Mouse (Mus musculus): ENCODE data around the gene G6pc3. TPM values are rescaled to one million over a fixed set of nuclear protein-coding genes. Genes with fewer than 3 reads are reported as not detected.

G6pc3 gene
- polyA plus RNA-seq, 1 experiment from 2014 or later = 26.2 TPM

- under 1% methylated on average over 58 of the region's 70 CpGs for WGBS
- Histone ChIP-seq H3K4me2 (ENCODE audit: low read length) (peak within 1 kb of the TSS; percentile 90), H3K4me1 (replicated peaks; ENCODE audit: control insufficient read depth, insufficient read depth, low read length) (peaks cover 18% of the 10 kb centered on the region), H3K9ac (replicated peaks; ENCODE audit: low read depth, low read length) (peak within 1 kb of the TSS; percentile 88), H3K27me3 (replicated peaks; ENCODE audit: control insufficient read depth, insufficient read depth, low read length) (no peaks in the 10 kb centered on the region), H3K9me3 (ENCODE audit: control insufficient read depth, low read length) (no peaks in the 10 kb centered on the region), H3K27ac (ENCODE audit: low read length) (peak within 1 kb of the TSS; percentile 95), H3K4me3 (replicated peaks; ENCODE audit: low read length) (peak within 1 kb of the TSS; percentile 63), H3K36me3 (ENCODE audit: control insufficient read depth, insufficient read depth) (peaks cover 5% of the 10 kb centered on the region)
- ATAC-seq = peak; percentile 87
These were observed 4.5 kb upstream of the G6pc3 start, which contains the start of gene Lsm12 for GRCm38 (mm10) chr11:102184646-102185495. TSS of gene Lsm12 (minus strand) at chr11:102185296.

- no peak overlapping the region; the same call in 1 of the 2 replicates for H3K4me3 ChIP-seq (replicated peaks; ENCODE audit: low read length)
- WGBS = 53% methylated on average over 3 of the region's 3 CpGs
- no peak for ATAC-seq
These were observed 3.7 kb upstream of the G6pc3 start for GRCm38 (mm10) chr11:102185677-102186076.

GRCm38 (mm10) chr11:102186235-102186634 lies 3.2 kb upstream of the G6pc3 start:
- Histone ChIP-seq H3K4me1 (replicated peaks; ENCODE audit: control insufficient read depth, insufficient read depth, low read length) (peaks cover 28% of the 10 kb centered on the region), H3K4me2 (ENCODE audit: low read length) (no peak overlapping the region), H3K27ac (ENCODE audit: low read length) (no peak overlapping the region), H3K4me3 (replicated peaks; ENCODE audit: low read length) (no peak overlapping the region), H3K9ac (replicated peaks; ENCODE audit: low read depth, low read length) (no peak overlapping the region), H3K36me3 (ENCODE audit: control insufficient read depth, insufficient read depth) (peaks cover 3% of the 10 kb centered on the region; the same call in 1 of the 2 replicates), H3K27me3 (replicated peaks; ENCODE audit: control insufficient read depth, insufficient read depth, low read length) (no peaks in the 10 kb centered on the region), H3K9me3 (ENCODE audit: control insufficient read depth, low read length) (no peaks in the 10 kb centered on the region)
- no peak for ATAC-seq
- WGBS = 73% methylated on average over 1 of the region's 1 CpGs

More at GRCm38 (mm10) chr11:102185677-102186076, 3.7 kb upstream of the G6pc3 start:
- Histone ChIP-seq H3K27me3 (replicated peaks; ENCODE audit: control insufficient read depth, insufficient read depth, low read length) (no peaks in the 10 kb centered on the region), H3K4me1 (replicated peaks; ENCODE audit: control insufficient read depth, insufficient read depth, low read length) (peaks cover 26% of the 10 kb centered on the region), H3K36me3 (ENCODE audit: control insufficient read depth, insufficient read depth) (peaks cover 3% of the 10 kb centered on the region), H3K4me2 (ENCODE audit: low read length) (peak overlapping the region; percentile 90), H3K27ac (ENCODE audit: low read length) (peak overlapping the region; percentile 95), H3K9ac (replicated peaks; ENCODE audit: low read depth, low read length) (no peak overlapping the region; the same call in 1 of the 2 replicates), H3K9me3 (ENCODE audit: control insufficient read depth, low read length) (no peaks in the 10 kb centered on the region)

DNA sequence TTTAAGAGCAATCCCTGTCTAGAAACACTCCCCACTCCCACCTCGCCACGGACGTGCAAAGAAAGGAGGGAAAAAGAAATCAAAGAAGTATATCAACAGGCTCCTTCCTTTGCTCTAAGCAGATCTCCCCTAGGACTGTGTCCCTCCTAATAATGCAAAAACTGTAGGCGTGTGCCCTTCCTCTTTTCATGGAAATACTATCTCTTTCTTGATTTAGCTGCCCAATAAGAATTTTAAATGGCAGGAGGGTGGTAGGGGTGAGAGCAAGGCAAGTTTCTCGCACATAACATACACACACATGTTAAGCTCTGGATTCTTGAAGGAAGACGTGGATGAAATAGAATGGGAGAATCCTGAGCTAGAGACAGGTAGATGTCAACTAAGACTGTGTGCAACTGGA lies 440 bp upstream of the G6pc3 start:
- H3K4me2 ChIP-seq (ENCODE audit: low read length) = peak overlapping the region; percentile 89
- peaks cover 1% of the 10 kb centered on the region for H3K36me3 ChIP-seq (ENCODE audit: control insufficient read depth, insufficient read depth)
- H3K9me3 ChIP-seq (ENCODE audit: control insufficient read depth, low read length) = no peaks in the 10 kb centered on the region
- no peak for ATAC-seq
- peak overlapping the region; percentile 55 for H3K4me3 ChIP-seq (replicated peaks; ENCODE audit: low read length)
- H3K27ac ChIP-seq (ENCODE audit: low read length) = peak overlapping the region; percentile 24; the same call in 1 of the 2 replicates
- peaks cover 20% of the 10 kb centered on the region for H3K4me1 ChIP-seq (replicated peaks; ENCODE audit: control insufficient read depth, insufficient read depth, low read length)
- no peaks in the 10 kb centered on the region for H3K27me3 ChIP-seq (replicated peaks; ENCODE audit: control insufficient read depth, insufficient read depth, low read length)
- WGBS = 73% methylated on average over 6 of the region's 6 CpGs
- peak overlapping the region; percentile 73 for H3K9ac ChIP-seq (replicated peaks; ENCODE audit: low read depth, low read length)

- no peak overlapping the region for H3K4me2 ChIP-seq (ENCODE audit: low read length)
- 61% methylated on average over 4 of the region's 4 CpGs for whole genome bisulfite sequencing
- peak overlapping the region; percentile 26; the same call in 1 of the 2 replicates for H3K9ac ChIP-seq (replicated peaks; ENCODE audit: low read depth, low read length)
- H3K4me1 ChIP-seq (replicated peaks; ENCODE audit: control insufficient read depth, insufficient read depth, low read length) = peaks cover 15% of the 10 kb centered on the region
- no peaks in the 10 kb centered on the region for H3K27me3 ChIP-seq (replicated peaks; ENCODE audit: control insufficient read depth, insufficient read depth, low read length)
- no peak for ATAC-seq
- no peaks in the 10 kb centered on the region for H3K9me3 ChIP-seq (ENCODE audit: control insufficient read depth, low read length)
- no peak overlapping the region for H3K27ac ChIP-seq (ENCODE audit: low read length)
- no peak overlapping the region for H3K4me3 ChIP-seq (replicated peaks; ENCODE audit: low read length)
- peaks cover 13% of the 10 kb centered on the region for H3K36me3 ChIP-seq (ENCODE audit: control insufficient read depth, insufficient read depth)
These were observed 1.4 kb downstream of the G6pc3 start for GRCm38 (mm10) chr11:102190848-102191247.

- H3K4me2 ChIP-seq (ENCODE audit: low read length) = no peak overlapping the region
- H3K36me3 ChIP-seq (ENCODE audit: control insufficient read depth, insufficient read depth) = peaks cover 29% of the 10 kb centered on the region
- ATAC-seq = no peak
- WGBS = 84% methylated on average over 9 of the region's 9 CpGs
- H3K4me1 ChIP-seq (replicated peaks; ENCODE audit: control insufficient read depth, insufficient read depth, low read length) = peaks cover 15% of the 10 kb centered on the region
- no peak overlapping the region for H3K9ac ChIP-seq (replicated peaks; ENCODE audit: low read depth, low read length)
- H3K4me3 ChIP-seq (replicated peaks; ENCODE audit: low read length) = no peak overlapping the region
- no peaks in the 10 kb centered on the region for H3K9me3 ChIP-seq (ENCODE audit: control insufficient read depth, low read length)
- H3K27ac ChIP-seq (ENCODE audit: low read length) = no peak overlapping the region
- H3K27me3 ChIP-seq (replicated peaks; ENCODE audit: control insufficient read depth, insufficient read depth, low read length) = no peaks in the 10 kb centered on the region
These were observed 4.4 kb downstream of the G6pc3 start for GRCm38 (mm10) chr11:102193657-102194440.

DNA sequence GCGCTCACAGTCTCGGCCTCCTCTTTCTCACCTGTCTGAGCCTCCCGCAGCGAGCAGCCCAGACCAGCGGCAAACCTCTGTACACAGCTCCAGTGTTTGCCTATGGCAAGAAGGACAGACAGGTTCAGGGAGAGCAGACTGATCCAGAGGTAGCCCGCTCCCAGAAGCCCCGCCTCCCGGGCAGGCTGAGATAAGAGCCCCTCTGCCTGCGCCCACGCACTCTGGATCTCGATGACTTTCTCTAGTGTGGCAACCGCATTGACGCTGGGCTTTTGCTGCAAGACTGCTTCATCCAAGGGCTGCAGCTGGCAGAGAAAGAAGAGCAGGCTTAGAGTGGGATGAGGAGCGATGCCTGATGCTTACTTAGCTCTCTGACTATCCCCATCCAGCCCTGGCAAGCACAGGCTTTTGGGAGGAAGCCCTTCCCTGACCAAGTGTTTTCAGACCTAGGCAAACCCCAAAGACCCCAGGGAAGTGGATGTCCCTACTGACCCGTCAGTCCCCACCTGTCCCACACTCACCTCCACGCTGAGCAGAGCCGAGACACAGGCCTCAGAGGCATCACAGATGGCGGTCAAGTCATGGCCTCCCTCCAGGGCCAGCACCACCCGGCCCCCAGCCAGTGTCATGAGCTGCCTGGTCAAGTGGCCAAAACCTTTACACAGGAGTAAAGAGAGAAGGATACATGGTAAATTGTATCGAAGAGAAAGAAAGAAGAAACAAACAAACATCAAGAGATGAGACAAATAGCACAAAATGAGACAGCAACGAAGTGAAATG lies 6.8 kb downstream of the G6pc3 start:
- Histone ChIP-seq H3K4me2 (ENCODE audit: low read length) (no peak overlapping the region), H3K9me3 (ENCODE audit: control insufficient read depth, low read length) (no peaks in the 10 kb centered on the region), H3K4me1 (replicated peaks; ENCODE audit: control insufficient read depth, insufficient read depth, low read length) (no peaks in the 10 kb centered on the region), H3K4me3 (replicated peaks; ENCODE audit: low read length) (no peak overlapping the region), H3K36me3 (ENCODE audit: control insufficient read depth, insufficient read depth) (peaks cover 37% of the 10 kb centered on the region), H3K9ac (replicated peaks; ENCODE audit: low read depth, low read length) (no peak overlapping the region), H3K27me3 (replicated peaks; ENCODE audit: control insufficient read depth, insufficient read depth, low read length) (no peaks in the 10 kb centered on the region), H3K27ac (ENCODE audit: low read length) (no peak overlapping the region)
- WGBS = 90% methylated on average over 21 of the region's 21 CpGs
- ATAC-seq = no peak

- Histone ChIP-seq H3K27ac (ENCODE audit: low read length) (no peak overlapping the region), H3K27me3 (replicated peaks; ENCODE audit: control insufficient read depth, insufficient read depth, low read length) (no peaks in the 10 kb centered on the region), H3K36me3 (ENCODE audit: control insufficient read depth, insufficient read depth) (peaks cover 43% of the 10 kb centered on the region), H3K4me3 (replicated peaks; ENCODE audit: low read length) (no peak overlapping the region), H3K9ac (replicated peaks; ENCODE audit: low read depth, low read length) (no peak overlapping the region), H3K4me2 (ENCODE audit: low read length) (no peak overlapping the region), H3K4me1 (replicated peaks; ENCODE audit: control insufficient read depth, insufficient read depth, low read length) (no peaks in the 10 kb centered on the region), H3K9me3 (ENCODE audit: control insufficient read depth, low read length) (no peaks in the 10 kb centered on the region)
- no peak for ATAC-seq
- 79% methylated on average over 6 of the region's 6 CpGs for WGBS
These were observed 8.8 kb downstream of the G6pc3 start for GRCm38 (mm10) chr11:102198245-102198644.

Data from forebrain, embryonic 16.5 days (tissue).